Mouse (Mus musculus) adipose tissue, adult 10 weeks (tissue): ENCODE results near the gene Klk1b9. TPM values are rescaled to one million over a fixed set of nuclear protein-coding genes. Genes with fewer than 3 reads are reported as not detected.

Experiments
- polyA plus RNA-seq: library from polyadenylated mRNA; stranded (reverse); fragments of 350-450 nt; fragmentation: Illumina TruSeq; extraction: RNeasy Lipid Tissue Mini Kit (QIAGEN cat#74804); gene quantifications from one replicate; pipeline ENCODE4 v1.2.3, GENCODE M21; 2014; ENCODE audit warnings: low read depth, low replicate concordance

Gene Klk1b9
- 0.52 TPM for polyA plus RNA-seq

DNA sequence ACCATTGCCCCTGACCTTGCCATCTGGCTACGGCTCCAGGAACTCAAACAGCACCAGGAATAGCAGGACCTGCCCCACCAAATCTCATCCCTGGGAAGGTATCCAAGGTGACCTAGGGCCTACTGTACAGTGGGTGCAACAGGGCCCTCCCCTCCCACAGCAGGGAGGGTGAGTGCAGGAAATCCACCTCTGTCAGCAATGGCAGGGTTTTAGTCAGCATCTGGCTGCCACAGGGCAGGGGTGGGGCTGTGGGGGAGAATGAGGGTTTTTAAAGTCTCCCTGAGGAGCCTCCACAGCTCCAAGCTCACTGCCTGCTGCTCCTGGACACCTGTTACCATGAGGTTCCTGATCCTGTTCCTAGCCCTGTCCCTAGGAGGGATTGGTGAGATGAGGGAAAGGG, at the start of gene Klk1b9:
TSS of gene Klk1b9 (plus strand) at position 301 of the 400 bp plus-strand sequence.

DNA sequence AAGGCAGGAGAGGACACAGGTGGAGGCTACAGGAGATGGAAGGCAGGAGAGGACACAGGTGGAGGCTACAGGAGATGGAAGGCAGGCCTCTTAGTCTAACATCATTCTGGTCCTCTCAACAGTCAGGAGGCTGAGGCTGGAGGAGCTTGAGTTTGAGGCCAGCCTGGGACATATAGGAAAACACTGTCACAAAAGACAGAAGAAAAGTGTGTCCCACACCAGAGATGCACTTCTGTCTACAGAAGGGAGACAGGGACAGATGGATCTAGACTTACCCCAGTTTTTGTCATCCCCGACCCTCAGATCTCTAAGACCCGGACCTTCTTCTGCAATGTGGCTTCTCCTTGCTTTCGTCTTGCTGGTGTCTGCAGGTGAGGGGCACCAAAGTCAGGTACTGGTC, 42.4 kb upstream of the Klk1b9 start, which contains the start of gene Klk15:
TSS of gene Klk15 (plus strand) at position 301 of the 400 bp plus-strand sequence.

DNA sequence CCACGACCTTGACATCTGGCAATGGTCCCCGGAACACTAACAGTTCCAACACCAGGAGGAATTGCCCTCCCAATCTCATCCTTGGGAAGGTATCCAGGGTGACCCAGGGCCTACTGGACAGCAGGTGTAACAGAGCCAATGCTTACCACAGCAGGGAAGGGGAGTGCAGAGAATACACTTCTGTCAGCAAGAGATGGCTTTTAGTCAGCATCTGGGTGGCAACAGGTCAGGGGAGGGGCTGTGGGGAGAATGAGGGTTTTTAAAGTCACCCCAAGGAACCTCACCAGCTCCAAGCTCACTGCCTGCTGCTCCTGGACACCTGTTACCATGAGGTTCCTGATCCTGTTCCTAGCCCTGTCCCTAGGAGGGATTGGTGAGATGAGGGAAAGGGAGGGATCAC, 25.5 kb upstream of the Klk1b9 start, which contains the start of gene Klk1b8:
TSS of gene Klk1b8 (plus strand) at position 301 of the 400 bp plus-strand sequence.

DNA sequence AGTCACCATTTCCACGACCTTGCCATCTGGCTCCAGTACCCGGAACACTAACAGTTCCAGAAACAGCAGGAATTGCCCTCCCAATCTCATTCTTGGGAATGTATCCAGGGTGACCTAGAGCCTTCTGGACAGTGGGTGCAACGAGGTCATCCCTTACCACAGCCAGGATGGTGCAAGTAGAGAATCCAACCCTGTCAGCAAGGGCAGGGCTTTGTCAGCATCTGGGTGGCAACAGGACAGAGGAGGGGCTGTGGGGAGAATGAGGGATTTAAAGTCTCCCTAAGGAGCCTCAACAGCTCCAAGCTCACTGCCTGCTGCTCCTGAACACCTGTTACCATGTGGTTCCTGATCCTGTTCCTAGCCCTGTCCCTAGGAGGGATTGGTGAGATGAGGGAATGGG, 9.4 kb upstream of the Klk1b9 start, which contains the start of gene Klk1b1:
TSS of gene Klk1b1 (plus strand) at position 301 of the 400 bp plus-strand sequence.

DNA sequence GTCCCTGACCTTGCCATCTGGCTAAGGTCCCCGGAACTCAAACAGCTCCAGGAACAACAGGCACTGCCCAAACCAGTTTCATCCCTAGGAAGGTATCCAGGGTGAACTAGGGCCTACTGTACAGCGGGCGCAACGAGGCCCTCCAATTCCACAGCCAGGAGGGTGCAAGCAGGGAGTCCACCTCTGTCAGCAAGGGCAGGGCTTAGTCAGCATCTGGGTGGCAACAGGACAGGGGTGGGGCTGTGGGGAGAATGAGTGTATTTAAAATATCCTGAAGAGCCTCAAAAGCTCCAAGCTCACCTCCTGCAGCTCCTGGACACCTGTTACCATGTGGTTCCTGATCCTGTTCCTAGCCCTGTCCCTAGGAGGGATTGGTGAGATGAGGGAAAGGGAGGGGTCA, 19.7 kb downstream of the Klk1b9 start, which contains the start of gene Klk1b11:
TSS of gene Klk1b11 (plus strand) at position 301 of the 400 bp plus-strand sequence.

DNA sequence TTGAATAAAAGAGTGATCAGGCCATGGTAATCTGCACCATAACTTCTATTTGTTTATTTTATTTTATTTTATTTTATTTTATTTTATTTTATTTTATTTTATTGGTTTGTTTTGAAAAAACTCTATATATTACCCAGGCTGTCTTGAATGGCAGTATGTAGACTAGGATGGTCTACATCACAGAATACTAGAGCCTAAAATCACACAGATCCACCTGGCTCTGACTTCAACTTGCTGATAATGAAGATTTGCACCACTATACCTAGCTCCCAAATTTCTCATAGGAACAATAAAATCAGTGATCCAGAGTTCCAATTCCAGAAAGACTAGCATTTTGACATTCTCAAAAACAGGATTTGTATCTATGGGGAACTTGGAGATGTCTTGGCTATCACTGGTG, 36.0 kb downstream of the Klk1b9 start, which contains the start of gene Klk1b26:
TSS of gene Klk1b26 (plus strand) at position 301 of the 400 bp plus-strand sequence.

Other genes with a start within 250 kb of the Klk1b9 start
- gene Klk12, start 207.2 kb upstream of the Klk1b9 start, polyA plus RNA-seq = not detected
- gene Klk11, start 201.5 kb upstream of the Klk1b9 start, polyA plus RNA-seq = not detected
- 0.37 TPM for gene Klk10, start 195.0 kb upstream of the Klk1b9 start, polyA plus RNA-seq
- gene Klk9, start 184.2 kb upstream of the Klk1b9 start, polyA plus RNA-seq = not detected
- gene Klk8, start 178.5 kb upstream of the Klk1b9 start, polyA plus RNA-seq = 1.0 TPM
- gene Klk7, start 164.8 kb upstream of the Klk1b9 start, polyA plus RNA-seq = not detected
- gene Klk6, start 151.6 kb upstream of the Klk1b9 start, polyA plus RNA-seq = not detected
- gene Klk5, start 134.1 kb upstream of the Klk1b9 start, polyA plus RNA-seq = not detected
- gene Klk4, start 94.9 kb upstream of the Klk1b9 start, polyA plus RNA-seq = not detected
- gene Klk15, start 42.3 kb upstream of the Klk1b9 start, polyA plus RNA-seq = not detected
- gene Klk1b8, start 25.4 kb upstream of the Klk1b9 start, polyA plus RNA-seq = 2.2 TPM
- gene Klk1b1, start 9.3 kb upstream of the Klk1b9 start, polyA plus RNA-seq = not detected
- gene Klk1b11, start 19.8 kb downstream of the Klk1b9 start, polyA plus RNA-seq = not detected
- 0.52 TPM for gene Klk1b26, start 36.1 kb downstream of the Klk1b9 start, polyA plus RNA-seq
- gene Klk1b27, start 76.2 kb downstream of the Klk1b9 start, polyA plus RNA-seq = 0.38 TPM
- 0.38 TPM for gene Klk1b21, start 126.3 kb downstream of the Klk1b9 start, polyA plus RNA-seq
- gene Klk1b22, start 136.6 kb downstream of the Klk1b9 start, polyA plus RNA-seq = not detected
- not detected for gene Klk1b16, start 160.7 kb downstream of the Klk1b9 start, polyA plus RNA-seq
- gene Klk1b24, start 212.2 kb downstream of the Klk1b9 start, polyA plus RNA-seq = not detected
- 0.38 TPM for gene Klk1b3, start 222.1 kb downstream of the Klk1b9 start, polyA plus RNA-seq
- gene Klk1b4, start 231.4 kb downstream of the Klk1b9 start, polyA plus RNA-seq = not detected
- gene Klk1b5, start 239.9 kb downstream of the Klk1b9 start, polyA plus RNA-seq = 2.5 TPM
- gene Klk1, start 249.3 kb downstream of the Klk1b9 start, polyA plus RNA-seq = 1.2 TPM